Mouse (Mus musculus): ENCODE measurements around the gene Speer4d. TPM values are rescaled to one million over a fixed set of nuclear protein-coding genes. Genes with fewer than 3 reads are reported as not detected.
"Not testable (repeated sequence)": the region's sequence is repeated elsewhere in the genome, so short reads cannot be mapped to it uniquely, and the experiment has no call there.

Gene Speer4d
- polyA plus RNA-seq, 1 experiment from 2014 or later, result not detected

DNA sequence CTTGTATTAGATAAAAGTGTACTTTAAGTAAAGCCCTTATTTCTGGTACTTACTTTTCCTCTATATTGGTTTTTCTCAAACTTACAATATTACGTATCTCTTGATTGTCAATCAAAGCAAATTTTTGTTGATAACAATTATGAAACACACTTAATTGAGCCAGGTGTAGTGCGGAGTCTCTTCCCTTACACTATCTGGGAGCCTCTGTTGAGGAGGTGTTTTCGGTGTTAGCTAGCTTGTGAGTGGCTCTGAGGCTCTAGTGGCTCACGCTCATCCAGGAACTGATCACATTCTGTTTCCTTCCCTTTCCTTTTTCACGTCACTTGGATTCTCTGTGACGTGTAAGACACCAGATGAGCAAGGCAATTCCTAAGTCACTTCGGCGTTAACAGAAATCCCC, 15.3 kb upstream of the Speer4d start:
- not testable (repeated sequence) for H3K4me1 ChIP-seq; H3K36me3 ChIP-seq; H3K4me2 ChIP-seq (replicated peaks); H3K27me3 ChIP-seq; ATAC-seq (ENCODE audit: low FRiP score); H3K27ac ChIP-seq; H3K9ac ChIP-seq; H3K4me3 ChIP-seq
- 73% methylated on average over 8 of the region's 8 CpGs for WGBS
- H3K9me3 ChIP-seq (replicated peaks), result peaks cover 29% of the 10 kb centered on the region

GRCm38 (mm10) chr5:15606677-15607076, 12.2 kb upstream of the Speer4d start:
- not testable (repeated sequence) for H3K4me1 ChIP-seq; H3K4me2 ChIP-seq (replicated peaks); H3K36me3 ChIP-seq; H3K27ac ChIP-seq; H3K27me3 ChIP-seq; H3K9ac ChIP-seq; H3K4me3 ChIP-seq
- ATAC-seq (ENCODE audit: low FRiP score), result peak; percentile 85
- H3K9me3 ChIP-seq (replicated peaks), result peaks cover 27% of the 10 kb centered on the region
- 67% methylated on average over 6 of the region's 6 CpGs for WGBS

GRCm38 (mm10) chr5:15610695-15611094, 8.2 kb upstream of the Speer4d start:
- not testable (repeated sequence) for ATAC-seq (ENCODE audit: low FRiP score); H3K4me3 ChIP-seq; H3K9ac ChIP-seq; H3K27me3 ChIP-seq; H3K36me3 ChIP-seq; H3K4me1 ChIP-seq; H3K4me2 ChIP-seq (replicated peaks); H3K27ac ChIP-seq
- WGBS, result 3% methylated on average over 1 of the region's 1 CpGs
- peaks cover 17% of the 10 kb centered on the region for H3K9me3 ChIP-seq (replicated peaks)

GRCm38 (mm10) chr5:15616195-15616594, 2.7 kb upstream of the Speer4d start:
- H3K9ac ChIP-seq; H3K27me3 ChIP-seq; H3K36me3 ChIP-seq; H3K27ac ChIP-seq; ATAC-seq (ENCODE audit: low FRiP score); H3K4me3 ChIP-seq; H3K4me2 ChIP-seq (replicated peaks); H3K4me1 ChIP-seq: not testable (repeated sequence)
- WGBS, result 81% methylated on average over 3 of the region's 3 CpGs
- H3K9me3 ChIP-seq (replicated peaks), result peaks cover 15% of the 10 kb centered on the region; the same call in 1 of the 2 replicates

DNA sequence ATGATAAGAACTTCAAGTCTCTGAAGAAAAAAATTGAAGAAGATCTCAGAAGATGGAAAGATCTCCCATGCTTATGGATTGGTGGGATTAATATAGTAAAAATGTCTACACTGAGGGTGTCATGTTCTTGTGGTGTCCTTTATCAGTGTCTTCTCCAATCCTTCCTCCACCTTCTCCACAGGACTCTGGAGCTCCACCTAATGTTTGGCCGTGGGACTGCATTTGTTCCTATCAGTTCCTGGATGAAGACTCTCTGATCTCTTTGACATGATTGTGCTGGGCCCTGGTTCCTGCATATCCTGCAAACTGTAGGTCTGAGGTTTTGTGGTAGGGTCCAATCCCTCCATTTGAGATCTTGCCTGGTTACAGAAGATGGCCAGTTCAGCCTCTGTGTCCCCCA, 9.3 kb downstream of the Speer4d start:
- not testable (repeated sequence) for H3K9ac ChIP-seq; H3K4me3 ChIP-seq; H3K4me2 ChIP-seq (replicated peaks); H3K27me3 ChIP-seq; H3K9me3 ChIP-seq (replicated peaks); H3K4me1 ChIP-seq; H3K36me3 ChIP-seq; ATAC-seq (ENCODE audit: low FRiP score); H3K27ac ChIP-seq
- 37% methylated on average over 1 of the region's 1 CpGs for WGBS

DNA sequence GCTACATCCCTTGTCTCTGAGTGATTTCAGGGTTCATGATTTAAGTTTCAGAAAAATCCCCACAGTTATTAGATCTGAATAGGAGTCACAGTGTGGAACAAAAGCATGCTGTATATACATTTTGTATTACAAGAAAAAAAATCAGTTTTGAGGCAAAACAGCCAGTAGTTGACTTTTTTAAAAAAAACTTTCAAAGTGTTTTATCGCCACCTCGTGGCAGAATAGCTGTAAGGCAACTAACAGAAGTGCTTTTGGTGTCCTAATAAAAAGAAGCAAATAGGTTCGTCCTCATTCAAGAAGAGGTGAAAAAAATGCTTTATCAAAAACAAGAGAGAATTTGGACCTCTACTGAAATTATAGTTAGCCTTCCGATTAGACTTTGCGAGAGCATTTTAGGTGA, 11.2 kb downstream of the Speer4d start:
- ATAC-seq (ENCODE audit: low FRiP score), result not testable (repeated sequence)
- WGBS, result 35% methylated on average over 5 of the region's 5 CpGs

GRCm38 (mm10) chr5:15637637-15638036, 18.8 kb downstream of the Speer4d start:
- H3K9me3 ChIP-seq (replicated peaks), result peaks cover 18% of the 10 kb centered on the region
- not testable (repeated sequence) for H3K27me3 ChIP-seq; H3K4me2 ChIP-seq (replicated peaks); H3K4me1 ChIP-seq; H3K4me3 ChIP-seq; H3K9ac ChIP-seq; ATAC-seq (ENCODE audit: low FRiP score); H3K36me3 ChIP-seq; H3K27ac ChIP-seq
- 71% methylated on average over 2 of the region's 2 CpGs for WGBS

More for the DNA sequence above, 11.2 kb downstream of the Speer4d start:
- H3K27ac ChIP-seq; H3K9me3 ChIP-seq (replicated peaks); H3K4me1 ChIP-seq; H3K4me2 ChIP-seq (replicated peaks); H3K4me3 ChIP-seq; H3K36me3 ChIP-seq; H3K27me3 ChIP-seq; H3K9ac ChIP-seq: not testable (repeated sequence)

DNA sequence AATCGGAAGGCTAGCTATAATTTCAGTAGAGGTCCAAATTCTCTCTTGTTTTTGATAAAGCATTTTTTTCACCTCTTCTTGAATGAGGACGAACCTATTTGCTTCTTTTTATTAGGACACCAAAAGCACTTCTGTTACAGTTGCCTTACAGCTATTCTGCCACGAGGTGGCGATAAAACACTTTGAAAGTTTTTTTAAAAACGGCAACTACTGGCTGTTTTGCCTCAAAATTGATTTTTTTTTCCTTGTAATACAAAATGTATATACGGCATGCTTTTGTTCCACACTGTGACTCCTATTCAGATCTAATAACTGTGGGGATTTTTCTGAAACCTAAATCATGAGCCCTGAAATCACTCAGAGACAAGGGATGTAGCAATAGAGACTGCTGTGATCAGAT, 26.8 kb downstream of the Speer4d start:
- WGBS, result 34% methylated on average over 6 of the region's 6 CpGs
- not testable (repeated sequence) for ATAC-seq (ENCODE audit: low FRiP score); H3K4me3 ChIP-seq; H3K27me3 ChIP-seq; H3K27ac ChIP-seq; H3K9me3 ChIP-seq (replicated peaks); H3K4me1 ChIP-seq; H3K4me2 ChIP-seq (replicated peaks); H3K9ac ChIP-seq; H3K36me3 ChIP-seq

GRCm38 (mm10) chr5:15652334-15652733, 33.5 kb downstream of the Speer4d start:
- not testable (repeated sequence) for H3K4me1 ChIP-seq; H3K9me3 ChIP-seq (replicated peaks); ATAC-seq (ENCODE audit: low FRiP score); H3K27me3 ChIP-seq; H3K4me3 ChIP-seq; H3K27ac ChIP-seq; H3K9ac ChIP-seq; H3K4me2 ChIP-seq (replicated peaks); H3K36me3 ChIP-seq
- 71% methylated on average over 2 of the region's 2 CpGs for WGBS

DNA sequence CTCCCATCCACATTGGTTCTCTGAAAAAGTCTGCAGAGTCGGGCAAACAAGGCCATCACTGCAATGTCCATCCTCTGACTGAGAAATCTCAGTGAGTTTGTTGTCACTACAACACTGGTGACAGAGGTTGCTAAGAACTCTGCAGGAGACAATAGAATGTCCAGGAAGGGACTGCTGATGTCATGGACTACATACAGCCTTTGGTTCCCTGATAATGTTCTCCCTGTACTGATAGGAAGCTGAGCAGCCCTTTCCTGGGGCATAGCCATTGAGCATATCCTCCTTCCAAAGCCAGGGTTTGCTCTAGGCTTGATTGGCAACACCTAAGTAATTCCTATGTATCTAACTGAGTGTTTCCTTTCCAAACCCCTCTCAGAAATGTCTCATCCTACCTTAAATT, 38.1 kb downstream of the Speer4d start, which contains the start of gene 4930572O03Rik:
Gene 4930572O03Rik, minus strand, starts transcription at position 101 of the 400 bp plus-strand sequence.
- not testable (repeated sequence) for H3K4me2 ChIP-seq (replicated peaks); H3K4me3 ChIP-seq; H3K36me3 ChIP-seq; H3K9ac ChIP-seq; H3K4me1 ChIP-seq; ATAC-seq (ENCODE audit: low FRiP score); H3K27me3 ChIP-seq; H3K27ac ChIP-seq
- H3K9me3 ChIP-seq (replicated peaks), result peaks cover 17% of the 10 kb centered on the region
- 76% methylated on average over 1 of the region's 1 CpGs for WGBS

GRCm38 (mm10) chr5:15663847-15664246, 45.0 kb downstream of the Speer4d start:
- 75% methylated on average over 7 of the region's 7 CpGs for WGBS
- not testable (repeated sequence) for H3K27me3 ChIP-seq; H3K27ac ChIP-seq; H3K4me2 ChIP-seq (replicated peaks); H3K9me3 ChIP-seq (replicated peaks); ATAC-seq (ENCODE audit: low FRiP score); H3K4me1 ChIP-seq; H3K9ac ChIP-seq; H3K36me3 ChIP-seq; H3K4me3 ChIP-seq

GRCm38 (mm10) chr5:15670789-15671188, 51.9 kb downstream of the Speer4d start:
- not testable (repeated sequence) for H3K9ac ChIP-seq; H3K4me1 ChIP-seq; H3K36me3 ChIP-seq; H3K4me3 ChIP-seq; H3K27me3 ChIP-seq; H3K27ac ChIP-seq; H3K4me2 ChIP-seq (replicated peaks)
- peak; percentile 74 for ATAC-seq (ENCODE audit: low FRiP score)
- H3K9me3 ChIP-seq (replicated peaks), result peaks cover 15% of the 10 kb centered on the region; the same call in 1 of the 2 replicates
- 92% methylated on average over 17 of the region's 18 CpGs for WGBS

Data from hindbrain, embryonic 12.5 days (tissue).